8 mouse cellular contexts compared by ENCODE assay signal in genomic region chr10:127750136-127750777, GRCm38 (mm10). TPM values are rescaled to one million over a fixed set of nuclear protein-coding genes. Genes with fewer than 3 reads are reported as not detected.
DNase-seq lines count a peak whose midpoint lies in the region; ATAC-seq lines count a peak whose summit lies in the region.

No protein-coding gene starts in this region.

- WGBS in embryonic facial prominence, embryonic 15.5 days = 56% methylated on average over 24 of the region's 24 CpGs
- 51% methylated on average over 24 of the region's 24 CpGs for WGBS in hindbrain, embryonic 14.5 days
- 54% methylated on average over 24 of the region's 24 CpGs for WGBS in midbrain, embryonic 16.5 days

- no peaks in the 10 kb centered on the region for H3K9me3 ChIP-seq in embryonic facial prominence, embryonic 15.5 days (replicated peaks)
- H3K9me3 ChIP-seq in hindbrain, embryonic 14.5 days (ENCODE audit: control insufficient read depth, low read length) = no peaks in the 10 kb centered on the region
- H3K9me3 ChIP-seq in midbrain, embryonic 16.5 days (replicated peaks; ENCODE audit: control insufficient read depth, low read length, poor library complexity, severe bottlenecking) = no peaks in the 10 kb centered on the region

- no peaks in the 10 kb centered on the region for H3K27me3 ChIP-seq in embryonic facial prominence, embryonic 15.5 days
- no peaks in the 10 kb centered on the region for H3K27me3 ChIP-seq in hindbrain, embryonic 14.5 days (ENCODE audit: control insufficient read depth, insufficient read depth, low read length)
- no peaks in the 10 kb centered on the region for H3K27me3 ChIP-seq in midbrain, embryonic 16.5 days (ENCODE audit: control insufficient read depth, insufficient read depth, low read depth, low read length)

- H3K9ac ChIP-seq in embryonic facial prominence, embryonic 15.5 days = no peak overlapping the region
- peak overlapping the region; percentile 29 for H3K9ac ChIP-seq in hindbrain, embryonic 14.5 days
- H3K9ac ChIP-seq in midbrain, embryonic 16.5 days (ENCODE audit: low read depth, low read length) = no peak overlapping the region

- peaks cover 22% of the 10 kb centered on the region for H3K36me3 ChIP-seq in embryonic facial prominence, embryonic 15.5 days
- H3K36me3 ChIP-seq in hindbrain, embryonic 14.5 days (replicated peaks; ENCODE audit: control insufficient read depth, insufficient read depth) = peaks cover 27% of the 10 kb centered on the region
- peaks cover 13% of the 10 kb centered on the region for H3K36me3 ChIP-seq in midbrain, embryonic 16.5 days (ENCODE audit: control insufficient read depth, insufficient read depth, low read length)

- DNase-seq in layer of hippocampus, adult 9-11 months = peak; percentile 50
- DNase-seq in layer of hippocampus, adult 11-12 months (ENCODE audit: low spot score) = no peak
- DNase-seq in hindbrain, embryonic 14.5 days (ENCODE audit: low spot score) = no peak
- DNase-seq in adrenal gland, postnatal 14 days = no peak
- DNase-seq in thymus, adult 18-20 months = no peak

- ATAC-seq in embryonic facial prominence, embryonic 15.5 days (ENCODE audit: insufficient number of reproducible peaks, low FRiP score, low TSS enrichment, low read depth) = no peak
- peak; percentile 31; the same call in 1 of the 2 replicates for ATAC-seq in hindbrain, embryonic 14.5 days (ENCODE audit: low FRiP score)
- ATAC-seq in midbrain, embryonic 16.5 days = no peak
- no peak for ATAC-seq in megakaryocyte progenitor cell, adult 5-6 weeks (replicated peaks; ENCODE audit: poor library complexity)

- H3K4me3 ChIP-seq in embryonic facial prominence, embryonic 15.5 days (replicated peaks) = peak overlapping the region; percentile 7; the same call in 1 of the 2 replicates
- H3K4me3 ChIP-seq in hindbrain, embryonic 14.5 days (replicated peaks; ENCODE audit: low read length) = peak overlapping the region; percentile 17; the same call in 1 of the 2 replicates
- peak overlapping the region; percentile 11 for H3K4me3 ChIP-seq in midbrain, embryonic 16.5 days (ENCODE audit: low read depth, low read length)

- peak overlapping the region; percentile 26 for H3K4me2 ChIP-seq in embryonic facial prominence, embryonic 15.5 days (replicated peaks)
- H3K4me2 ChIP-seq in hindbrain, embryonic 14.5 days (replicated peaks) = peak overlapping the region; percentile 41
- H3K4me2 ChIP-seq in midbrain, embryonic 16.5 days (ENCODE audit: low read length) = peak overlapping the region; percentile 29

- no peak overlapping the region for H3K27ac ChIP-seq in embryonic facial prominence, embryonic 15.5 days (replicated peaks)
- no peak overlapping the region for H3K27ac ChIP-seq in hindbrain, embryonic 14.5 days
- no peak overlapping the region for H3K27ac ChIP-seq in midbrain, embryonic 16.5 days (ENCODE audit: low read length)

- H3K4me1 ChIP-seq in embryonic facial prominence, embryonic 15.5 days = peaks cover 9% of the 10 kb centered on the region
- 0 out of 2 replicates have a peak, but pooled peaks cover 8% of the 10 kb centered on the region for H3K4me1 ChIP-seq in hindbrain, embryonic 14.5 days (replicated peaks; ENCODE audit: control insufficient read depth, insufficient read depth, low read length)
- no peaks in the 10 kb centered on the region for H3K4me1 ChIP-seq in midbrain, embryonic 16.5 days (ENCODE audit: control insufficient read depth, insufficient read depth, low read length)

RNA-seq across cellular contexts. Expression of gene Gpr182, which starts 1.3 kb away (rescaled TPM):
- polyA plus RNA-seq in embryonic facial prominence, embryonic 15.5 days (2015; fragmentation: Nextera tagmentation; extraction: Ambion mirVana) = 1.5 and 2.0 TPM in 2 replicates
- polyA plus RNA-seq in hindbrain, embryonic 14.5 days (2014; fragmentation: Nextera tagmentation; extraction: Ambion mirVana) = 0.70 and 0.87 TPM in 2 replicates
- 1.1 and 1.7 TPM in 2 replicates for polyA plus RNA-seq in midbrain, embryonic 16.5 days (2015; fragmentation: Nextera tagmentation; extraction: Ambion mirVana)
- 12.0 and 14.2 TPM in 2 replicates for total RNA-seq in adrenal gland, postnatal 14 days (2021)
- not detected in 2 replicates for total RNA-seq in megakaryocyte progenitor cell, adult 5-6 weeks (2015)
- total RNA-seq in megakaryocyte progenitor cell, adult 5-6 weeks (2017) = not detected in 2 replicates

RNA-seq across cellular contexts. Expression of gene Rdh1, which starts 9.3 kb away (rescaled TPM):
- 0.36 and 0.38 TPM in 2 replicates for polyA plus RNA-seq in embryonic facial prominence, embryonic 15.5 days (2015; fragmentation: Nextera tagmentation; extraction: Ambion mirVana)
- 0.05 TPM in 1 of 2 replicates, not detected in the other for polyA plus RNA-seq in hindbrain, embryonic 14.5 days (2014; fragmentation: Nextera tagmentation; extraction: Ambion mirVana)
- polyA plus RNA-seq in midbrain, embryonic 16.5 days (2015; fragmentation: Nextera tagmentation; extraction: Ambion mirVana) = not detected in 2 replicates
- total RNA-seq in adrenal gland, postnatal 14 days (2021) = 0.94 and 1.9 TPM in 2 replicates
- total RNA-seq in megakaryocyte progenitor cell, adult 5-6 weeks (2015) = not detected in 2 replicates
- not detected in 2 replicates for total RNA-seq in megakaryocyte progenitor cell, adult 5-6 weeks (2017)

RNA-seq across cellular contexts. Expression of gene Rdh16f1, which starts 9.3 kb away (rescaled TPM):
- polyA plus RNA-seq in embryonic facial prominence, embryonic 15.5 days (2015; fragmentation: Nextera tagmentation; extraction: Ambion mirVana) = 1.9 and 2.1 TPM in 2 replicates
- polyA plus RNA-seq in hindbrain, embryonic 14.5 days (2014; fragmentation: Nextera tagmentation; extraction: Ambion mirVana) = not detected in 2 replicates
- 0.25 TPM in 1 of 2 replicates, not detected in the other for polyA plus RNA-seq in midbrain, embryonic 16.5 days (2015; fragmentation: Nextera tagmentation; extraction: Ambion mirVana)
- 1.4 and 2.6 TPM in 2 replicates for total RNA-seq in adrenal gland, postnatal 14 days (2021)
- total RNA-seq in megakaryocyte progenitor cell, adult 5-6 weeks (2015) = not detected in 2 replicates
- total RNA-seq in megakaryocyte progenitor cell, adult 5-6 weeks (2017) = not detected in 2 replicates

RNA-seq across cellular contexts. Expression of gene Zbtb39, which starts 10.9 kb away (rescaled TPM):
- polyA plus RNA-seq in embryonic facial prominence, embryonic 15.5 days (2015; fragmentation: Nextera tagmentation; extraction: Ambion mirVana) = 3.1 and 3.2 TPM in 2 replicates
- 4.3 and 4.7 TPM in 2 replicates for polyA plus RNA-seq in hindbrain, embryonic 14.5 days (2014; fragmentation: Nextera tagmentation; extraction: Ambion mirVana)
- polyA plus RNA-seq in midbrain, embryonic 16.5 days (2015; fragmentation: Nextera tagmentation; extraction: Ambion mirVana) = 2.7 and 3.2 TPM in 2 replicates
- 11.6 and 12.2 TPM in 2 replicates for total RNA-seq in adrenal gland, postnatal 14 days (2021)
- 4.7 and 5.1 TPM in 2 replicates for total RNA-seq in megakaryocyte progenitor cell, adult 5-6 weeks (2015)
- 2.0 and 3.0 TPM in 2 replicates for total RNA-seq in megakaryocyte progenitor cell, adult 5-6 weeks (2017)

RNA-seq across cellular contexts. Expression of gene Rdh9, which starts 25.9 kb away (rescaled TPM):
- polyA plus RNA-seq in embryonic facial prominence, embryonic 15.5 days (2015; fragmentation: Nextera tagmentation; extraction: Ambion mirVana) = not detected in 2 replicates
- 0.12 TPM in 1 of 2 replicates, not detected in the other for polyA plus RNA-seq in hindbrain, embryonic 14.5 days (2014; fragmentation: Nextera tagmentation; extraction: Ambion mirVana)
- 0.15 TPM in 1 of 2 replicates, not detected in the other for polyA plus RNA-seq in midbrain, embryonic 16.5 days (2015; fragmentation: Nextera tagmentation; extraction: Ambion mirVana)
- 1.5 and 21.4 TPM in 2 replicates for total RNA-seq in adrenal gland, postnatal 14 days (2021)
- total RNA-seq in megakaryocyte progenitor cell, adult 5-6 weeks (2015) = not detected in 2 replicates
- total RNA-seq in megakaryocyte progenitor cell, adult 5-6 weeks (2017) = not detected in 2 replicates
